Mouse (Mus musculus): ENCODE data around the gene Hapln1. TPM values are rescaled to one million over a fixed set of nuclear protein-coding genes. Genes with fewer than 3 reads are reported as not detected.

Gene Hapln1
- polyA plus RNA-seq, 1 experiment: 27.3 TPM

- TF ChIP-seq POLR2A (IDR thresholded peaks at IDR 0.05; ENCODE audit: extremely low read depth, insufficient read depth, low read length): no peak
- 0 out of 2 replicates have a peak, but pooled peaks have one; percentile 19 for TF ChIP-seq CTCF (IDR thresholded peaks at IDR 0.05; ENCODE audit: extremely low read depth, insufficient read depth, low read length)
- H3K4me3 ChIP-seq (ENCODE audit: insufficient read depth, low read length): no peak overlapping the region
- H3K4me1 ChIP-seq (ENCODE audit: control insufficient read depth, insufficient read depth, low read length): no peaks in the 10 kb centered on the region
- H3K27ac ChIP-seq (ENCODE audit: insufficient read depth, low read length): no peak overlapping the region
Measured at GRCm38 (mm10) chr13:89543003-89543402, 3.4 kb downstream of the Hapln1 start.

- TF ChIP-seq CTCF (IDR thresholded peaks at IDR 0.05; ENCODE audit: extremely low read depth, insufficient read depth, low read length) (peak; percentile 65), POLR2A (IDR thresholded peaks at IDR 0.05; ENCODE audit: extremely low read depth, insufficient read depth, low read length) (no peak)
- H3K4me3 ChIP-seq (ENCODE audit: insufficient read depth, low read length): no peak overlapping the region
- no peak overlapping the region for H3K27ac ChIP-seq (ENCODE audit: insufficient read depth, low read length)
- H3K4me1 ChIP-seq (ENCODE audit: control insufficient read depth, insufficient read depth, low read length): no peaks in the 10 kb centered on the region
Measured at GRCm38 (mm10) chr13:89548203-89548740, 8.7 kb downstream of the Hapln1 start.

GRCm38 (mm10) chr13:89549507-89549906, 9.9 kb downstream of the Hapln1 start:
- TF ChIP-seq POLR2A (IDR thresholded peaks at IDR 0.05; ENCODE audit: extremely low read depth, insufficient read depth, low read length) (no peak), CTCF (IDR thresholded peaks at IDR 0.05; ENCODE audit: extremely low read depth, insufficient read depth, low read length) (no peak)
- Histone ChIP-seq H3K27ac (ENCODE audit: insufficient read depth, low read length) (no peak overlapping the region), H3K4me3 (ENCODE audit: insufficient read depth, low read length) (no peak overlapping the region), H3K4me1 (ENCODE audit: control insufficient read depth, insufficient read depth, low read length) (no peaks in the 10 kb centered on the region)

- Histone ChIP-seq H3K4me1 (ENCODE audit: control insufficient read depth, insufficient read depth, low read length) (no peaks in the 10 kb centered on the region), H3K27ac (ENCODE audit: insufficient read depth, low read length) (no peak overlapping the region), H3K4me3 (ENCODE audit: insufficient read depth, low read length) (no peak overlapping the region)
- TF ChIP-seq POLR2A (IDR thresholded peaks at IDR 0.05; ENCODE audit: extremely low read depth, insufficient read depth, low read length) (no peak), CTCF (IDR thresholded peaks at IDR 0.05; ENCODE audit: extremely low read depth, insufficient read depth, low read length) (no peak)
Measured at GRCm38 (mm10) chr13:89551502-89551901, 11.9 kb downstream of the Hapln1 start.

- no peak overlapping the region for H3K4me3 ChIP-seq (ENCODE audit: insufficient read depth, low read length)
- no peak for TF ChIP-seq CTCF (IDR thresholded peaks at IDR 0.05; ENCODE audit: extremely low read depth, insufficient read depth, low read length)
- TF ChIP-seq POLR2A (IDR thresholded peaks at IDR 0.05; ENCODE audit: extremely low read depth, insufficient read depth, low read length): no peak
- H3K27ac ChIP-seq (ENCODE audit: insufficient read depth, low read length): no peak overlapping the region
- H3K4me1 ChIP-seq (ENCODE audit: control insufficient read depth, insufficient read depth, low read length): no peaks in the 10 kb centered on the region
Measured at GRCm38 (mm10) chr13:89564518-89564917, 24.9 kb downstream of the Hapln1 start.

GRCm38 (mm10) chr13:89566300-89566699, 26.7 kb downstream of the Hapln1 start:
- Histone ChIP-seq H3K27ac (ENCODE audit: insufficient read depth, low read length) (no peak overlapping the region), H3K4me3 (ENCODE audit: insufficient read depth, low read length) (no peak overlapping the region), H3K4me1 (ENCODE audit: control insufficient read depth, insufficient read depth, low read length) (no peaks in the 10 kb centered on the region)
- no peak for TF ChIP-seq POLR2A (IDR thresholded peaks at IDR 0.05; ENCODE audit: extremely low read depth, insufficient read depth, low read length)
- no peak for TF ChIP-seq CTCF (IDR thresholded peaks at IDR 0.05; ENCODE audit: extremely low read depth, insufficient read depth, low read length)

GRCm38 (mm10) chr13:89579115-89579514, 39.5 kb downstream of the Hapln1 start:
- Histone ChIP-seq H3K4me3 (ENCODE audit: insufficient read depth, low read length) (no peak overlapping the region), H3K27ac (ENCODE audit: insufficient read depth, low read length) (no peak overlapping the region), H3K4me1 (ENCODE audit: control insufficient read depth, insufficient read depth, low read length) (no peaks in the 10 kb centered on the region)
- no peak for TF ChIP-seq CTCF (IDR thresholded peaks at IDR 0.05; ENCODE audit: extremely low read depth, insufficient read depth, low read length)
- no peak for TF ChIP-seq POLR2A (IDR thresholded peaks at IDR 0.05; ENCODE audit: extremely low read depth, insufficient read depth, low read length)

GRCm38 (mm10) chr13:89583138-89583746, 43.6 kb downstream of the Hapln1 start:
- H3K27ac ChIP-seq (ENCODE audit: insufficient read depth, low read length): no peak overlapping the region; the same call in 1 of the 2 replicates
- H3K4me1 ChIP-seq (ENCODE audit: control insufficient read depth, insufficient read depth, low read length): no peaks in the 10 kb centered on the region
- TF ChIP-seq POLR2A (IDR thresholded peaks at IDR 0.05; ENCODE audit: extremely low read depth, insufficient read depth, low read length) (no peak), CTCF (IDR thresholded peaks at IDR 0.05; ENCODE audit: extremely low read depth, insufficient read depth, low read length) (no peak)
- no peak overlapping the region for H3K4me3 ChIP-seq (ENCODE audit: insufficient read depth, low read length)

GRCm38 (mm10) chr13:89583747-89584738, 44.4 kb downstream of the Hapln1 start:
- Histone ChIP-seq H3K27ac (ENCODE audit: insufficient read depth, low read length) (peak overlapping the region; percentile 95), H3K4me3 (ENCODE audit: insufficient read depth, low read length) (peak overlapping the region; percentile 53), H3K4me1 (ENCODE audit: control insufficient read depth, insufficient read depth, low read length) (no peaks in the 10 kb centered on the region)
- no peak for TF ChIP-seq CTCF (IDR thresholded peaks at IDR 0.05; ENCODE audit: extremely low read depth, insufficient read depth, low read length)
- TF ChIP-seq POLR2A (IDR thresholded peaks at IDR 0.05; ENCODE audit: extremely low read depth, insufficient read depth, low read length): no peak
